Mouse (Mus musculus): ENCODE results near the gene Fam57a. TPM values are rescaled to one million over a fixed set of nuclear protein-coding genes. Genes with fewer than 3 reads are reported as not detected.

The Fam57a gene
- 31.0 and 34.3 TPM in 2 replicates for polyA plus RNA-seq (2014; fragmentation: Nextera tagmentation; extraction: Ambion mirVana)

- Histone ChIP-seq H3K36me3 (replicated peaks; ENCODE audit: control insufficient read depth, insufficient read depth, low read depth, low read length) (no peaks in the 10 kb centered on the region), H3K27ac (replicated peaks; ENCODE audit: low read depth, low read length) (peak within 1 kb of the TSS; percentile 22; the same call in 1 of the 2 replicates), H3K4me1 (ENCODE audit: control insufficient read depth, insufficient read depth, low read length) (no peaks in the 10 kb centered on the region), H3K4me2 (ENCODE audit: low read depth, low read length) (peak within 1 kb of the TSS; percentile 93), H3K9ac (replicated peaks; ENCODE audit: low read length) (peak within 1 kb of the TSS; percentile 65), H3K9me3 (replicated peaks; ENCODE audit: control insufficient read depth, low read length) (no peaks in the 10 kb centered on the region), H3K27me3 (ENCODE audit: control insufficient read depth, insufficient read depth, low read length) (no peaks in the 10 kb centered on the region), H3K4me3 (ENCODE audit: low read depth, low read length) (peak within 1 kb of the TSS; percentile 74)
- ATAC-seq (replicated peaks; ENCODE audit: insufficient number of reproducible peaks, low FRiP score, low TSS enrichment, low read depth) (peak; percentile 83), DNase-seq (ENCODE audit: low spot score) (peak; percentile 89)
- under 1% methylated on average over 37 of the region's 37 CpGs for WGBS
Observed at GRCm38 (mm10) chr11:76179495-76180145, at the start of gene Fam57a, which contains the start of gene Vps53. Fam57a (plus strand) TSS chr11:76179671. Vps53 (minus strand) TSS chr11:76179647.

GRCm38 (mm10) chr11:76130859-76131258 lies 48.6 kb upstream of the Fam57a start:
- H3K9ac ChIP-seq (replicated peaks; ENCODE audit: low read length), result no peak overlapping the region
- H3K4me3 ChIP-seq (ENCODE audit: low read depth, low read length), result no peak overlapping the region
- no peak for ATAC-seq (replicated peaks; ENCODE audit: insufficient number of reproducible peaks, low FRiP score, low TSS enrichment, low read depth)
- no peaks in the 10 kb centered on the region for H3K9me3 ChIP-seq (replicated peaks; ENCODE audit: control insufficient read depth, low read length)
- no peaks in the 10 kb centered on the region for H3K4me1 ChIP-seq (ENCODE audit: control insufficient read depth, insufficient read depth, low read length)
- no peaks in the 10 kb centered on the region; the same call in 1 of the 2 replicates for H3K36me3 ChIP-seq (replicated peaks; ENCODE audit: control insufficient read depth, insufficient read depth, low read depth, low read length)
- H3K4me2 ChIP-seq (ENCODE audit: low read depth, low read length), result no peak overlapping the region
- WGBS, result 85% methylated on average over 5 of the region's 5 CpGs
- no peaks in the 10 kb centered on the region for H3K27me3 ChIP-seq (ENCODE audit: control insufficient read depth, insufficient read depth, low read length)
- H3K27ac ChIP-seq (replicated peaks; ENCODE audit: low read depth, low read length), result no peak overlapping the region
- no peak for DNase-seq (ENCODE audit: low spot score)

GRCm38 (mm10) chr11:76135641-76136437 lies 43.6 kb upstream of the Fam57a start:
- Histone ChIP-seq H3K27me3 (ENCODE audit: control insufficient read depth, insufficient read depth, low read length) (no peaks in the 10 kb centered on the region), H3K9ac (replicated peaks; ENCODE audit: low read length) (no peak overlapping the region), H3K27ac (replicated peaks; ENCODE audit: low read depth, low read length) (no peak overlapping the region), H3K4me1 (ENCODE audit: control insufficient read depth, insufficient read depth, low read length) (no peaks in the 10 kb centered on the region), H3K36me3 (replicated peaks; ENCODE audit: control insufficient read depth, insufficient read depth, low read depth, low read length) (no peaks in the 10 kb centered on the region; the same call in 1 of the 2 replicates), H3K9me3 (replicated peaks; ENCODE audit: control insufficient read depth, low read length) (no peaks in the 10 kb centered on the region), H3K4me2 (ENCODE audit: low read depth, low read length) (no peak overlapping the region), H3K4me3 (ENCODE audit: low read depth, low read length) (no peak overlapping the region)
- WGBS, result 80% methylated on average over 7 of the region's 7 CpGs
- DNase-seq (ENCODE audit: low spot score), result no peak
- no peak for ATAC-seq (replicated peaks; ENCODE audit: insufficient number of reproducible peaks, low FRiP score, low TSS enrichment, low read depth)

GRCm38 (mm10) chr11:76137996-76138395 lies 41.5 kb upstream of the Fam57a start:
- Histone ChIP-seq H3K27ac (replicated peaks; ENCODE audit: low read depth, low read length) (no peak overlapping the region), H3K27me3 (ENCODE audit: control insufficient read depth, insufficient read depth, low read length) (no peaks in the 10 kb centered on the region), H3K9me3 (replicated peaks; ENCODE audit: control insufficient read depth, low read length) (no peaks in the 10 kb centered on the region), H3K4me2 (ENCODE audit: low read depth, low read length) (no peak overlapping the region), H3K4me3 (ENCODE audit: low read depth, low read length) (no peak overlapping the region), H3K36me3 (replicated peaks; ENCODE audit: control insufficient read depth, insufficient read depth, low read depth, low read length) (no peaks in the 10 kb centered on the region; the same call in 1 of the 2 replicates), H3K4me1 (ENCODE audit: control insufficient read depth, insufficient read depth, low read length) (no peaks in the 10 kb centered on the region), H3K9ac (replicated peaks; ENCODE audit: low read length) (no peak overlapping the region)
- no peak for DNase-seq (ENCODE audit: low spot score)
- 83% methylated on average over 3 of the region's 3 CpGs for WGBS
- ATAC-seq (replicated peaks; ENCODE audit: insufficient number of reproducible peaks, low FRiP score, low TSS enrichment, low read depth), result no peak

GRCm38 (mm10) chr11:76144386-76144785 lies 35.1 kb upstream of the Fam57a start:
- DNase-seq (ENCODE audit: low spot score), result no peak
- H3K4me3 ChIP-seq (ENCODE audit: low read depth, low read length), result no peak overlapping the region
- H3K4me1 ChIP-seq (ENCODE audit: control insufficient read depth, insufficient read depth, low read length), result no peaks in the 10 kb centered on the region
- H3K36me3 ChIP-seq (replicated peaks; ENCODE audit: control insufficient read depth, insufficient read depth, low read depth, low read length), result no peaks in the 10 kb centered on the region
- H3K27ac ChIP-seq (replicated peaks; ENCODE audit: low read depth, low read length), result no peak overlapping the region
- WGBS, result 96% methylated on average over 8 of the region's 8 CpGs
- no peak for ATAC-seq (replicated peaks; ENCODE audit: insufficient number of reproducible peaks, low FRiP score, low TSS enrichment, low read depth)
- no peak overlapping the region for H3K4me2 ChIP-seq (ENCODE audit: low read depth, low read length)
- no peaks in the 10 kb centered on the region for H3K9me3 ChIP-seq (replicated peaks; ENCODE audit: control insufficient read depth, low read length)
- H3K9ac ChIP-seq (replicated peaks; ENCODE audit: low read length), result no peak overlapping the region
- no peaks in the 10 kb centered on the region for H3K27me3 ChIP-seq (ENCODE audit: control insufficient read depth, insufficient read depth, low read length)

- Histone ChIP-seq H3K27ac (replicated peaks; ENCODE audit: low read depth, low read length) (no peak overlapping the region), H3K9ac (replicated peaks; ENCODE audit: low read length) (no peak overlapping the region), H3K4me2 (ENCODE audit: low read depth, low read length) (no peak overlapping the region), H3K4me3 (ENCODE audit: low read depth, low read length) (no peak overlapping the region), H3K27me3 (ENCODE audit: control insufficient read depth, insufficient read depth, low read length) (no peaks in the 10 kb centered on the region), H3K36me3 (replicated peaks; ENCODE audit: control insufficient read depth, insufficient read depth, low read depth, low read length) (no peaks in the 10 kb centered on the region), H3K4me1 (ENCODE audit: control insufficient read depth, insufficient read depth, low read length) (no peaks in the 10 kb centered on the region), H3K9me3 (replicated peaks; ENCODE audit: control insufficient read depth, low read length) (no peaks in the 10 kb centered on the region)
- WGBS, result 86% methylated on average over 1 of the region's 1 CpGs
- ATAC-seq (replicated peaks; ENCODE audit: insufficient number of reproducible peaks, low FRiP score, low TSS enrichment, low read depth), result no peak
- no peak for DNase-seq (ENCODE audit: low spot score)
Observed at GRCm38 (mm10) chr11:76145169-76145568, 34.3 kb upstream of the Fam57a start.

GRCm38 (mm10) chr11:76146187-76147010 lies 33.1 kb upstream of the Fam57a start:
- WGBS, result 88% methylated on average over 8 of the region's 8 CpGs
- no peak overlapping the region for H3K4me2 ChIP-seq (ENCODE audit: low read depth, low read length)
- no peak for DNase-seq (ENCODE audit: low spot score)
- no peak for ATAC-seq (replicated peaks; ENCODE audit: insufficient number of reproducible peaks, low FRiP score, low TSS enrichment, low read depth)
- H3K9me3 ChIP-seq (replicated peaks; ENCODE audit: control insufficient read depth, low read length), result no peaks in the 10 kb centered on the region
- H3K27ac ChIP-seq (replicated peaks; ENCODE audit: low read depth, low read length), result no peak overlapping the region
- no peaks in the 10 kb centered on the region for H3K27me3 ChIP-seq (ENCODE audit: control insufficient read depth, insufficient read depth, low read length)
- no peak overlapping the region for H3K9ac ChIP-seq (replicated peaks; ENCODE audit: low read length)
- no peaks in the 10 kb centered on the region for H3K36me3 ChIP-seq (replicated peaks; ENCODE audit: control insufficient read depth, insufficient read depth, low read depth, low read length)
- no peaks in the 10 kb centered on the region for H3K4me1 ChIP-seq (ENCODE audit: control insufficient read depth, insufficient read depth, low read length)
- H3K4me3 ChIP-seq (ENCODE audit: low read depth, low read length), result no peak overlapping the region
